Mouse (Mus musculus) heart, embryonic 10.5 days (tissue): Measurements from ENCODE around the gene Gpsm1. TPM values are rescaled to one million over a fixed set of nuclear protein-coding genes. Genes with fewer than 3 reads are reported as not detected.

Experiments
- DNase-seq: peaks from one replicate; pipeline ENCODE4 v3.0.0-alpha.2; 2017; ENCODE audit warnings: low spot score
- H3K27ac ChIP-seq: fragments of 300-500 bp; sonication (generic); 2 replicates; pipeline ENCODE4 v1.5.1; 2016; ENCODE audit warnings: mild to moderate bottlenecking
- H3K27me3 ChIP-seq: fragments of 300-500 bp; sonication (generic); 2 replicates; pipeline ENCODE4 v1.6.1; 2016; ENCODE audit warnings: mild to moderate bottlenecking; ENCODE audit not compliant: poor library complexity, insufficient read depth, severe bottlenecking
- H3K36me3 ChIP-seq: fragments of 300-500 bp; sonication (generic); 2 replicates; pipeline ENCODE4 v1.6.1; 2016; ENCODE audit warnings: mild to moderate bottlenecking, moderate library complexity
- H3K4me1 ChIP-seq: fragments of 300-500 bp; sonication (generic); 2 replicates; pipeline ENCODE4 v1.6.1; 2016; ENCODE audit warnings: mild to moderate bottlenecking
- H3K4me3 ChIP-seq: fragments of 300-500 bp; sonication (generic); 2 replicates; pipeline ENCODE4 v1.5.1; 2016; ENCODE audit warnings: mild to moderate bottlenecking, moderate library complexity
- H3K9me3 ChIP-seq: fragments of 300-500 bp; sonication (generic); 2 replicates; pipeline ENCODE4 v1.6.1; 2016; ENCODE audit warnings: mild to moderate bottlenecking, moderate library complexity
- WGBS: fragments of 180-500 bp; shearing (Covaris S2); methylation state at CpG from one replicate; pipeline ENCODE4 v1.1.7; 2016; 5-methylcytosine and 5-hydroxymethylcytosine counted together
- polyA plus RNA-seq: library from polyadenylated mRNA; unstranded; fragments of >200 nt; fragmentation: Nextera tagmentation; extraction: Ambion mirVana; gene quantifications from 2 replicates; pipeline ENCODE4 v1.2.1, GENCODE M21; 2016

Gpsm1 gene
- polyA plus RNA-seq, 1 experiment from 2014 or later: 53.9 TPM

DNA sequence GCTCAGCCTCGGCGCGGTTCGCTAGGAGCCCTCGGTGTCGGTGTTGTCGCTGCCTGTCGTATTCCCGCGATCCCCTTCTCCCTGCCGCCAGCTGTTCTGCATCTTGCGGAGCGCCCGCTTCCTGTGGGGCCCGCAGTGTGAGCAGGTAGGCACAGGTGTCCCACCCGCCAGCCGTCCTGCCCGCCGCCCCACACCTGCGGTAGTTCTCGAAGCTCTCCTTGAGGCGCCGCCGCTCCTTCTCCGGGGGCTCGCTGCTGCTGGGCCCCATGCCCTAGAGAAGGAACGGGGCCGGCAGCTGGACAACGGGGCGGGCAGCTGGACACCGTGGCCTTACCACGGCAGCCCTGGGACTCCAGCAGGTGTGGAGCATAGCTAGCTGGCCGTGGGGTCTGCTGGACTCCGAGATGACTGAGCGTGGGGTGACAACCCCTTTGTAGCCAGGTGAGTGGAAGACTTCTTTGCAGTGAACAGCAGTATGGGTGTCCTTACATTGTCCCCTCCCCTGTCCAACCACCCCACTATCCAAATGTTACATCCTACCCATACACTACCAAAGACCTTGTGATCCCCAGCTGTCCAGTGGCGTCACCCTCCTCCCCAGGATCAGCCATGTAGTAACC is 37.1 kb downstream of the Gpsm1 start:
- Histone ChIP-seq H3K4me3 (peak overlapping the region; percentile 86), H3K36me3 (peaks cover 31% of the 10 kb centered on the region), H3K4me1 (peaks cover 31% of the 10 kb centered on the region), H3K9me3 (no peaks in the 10 kb centered on the region), H3K27me3 (peaks cover 3% of the 10 kb centered on the region), H3K27ac (peak overlapping the region; percentile 97)
- 4% methylated on average over 36 of the region's 36 CpGs for WGBS
- no peak for DNase-seq

DNA sequence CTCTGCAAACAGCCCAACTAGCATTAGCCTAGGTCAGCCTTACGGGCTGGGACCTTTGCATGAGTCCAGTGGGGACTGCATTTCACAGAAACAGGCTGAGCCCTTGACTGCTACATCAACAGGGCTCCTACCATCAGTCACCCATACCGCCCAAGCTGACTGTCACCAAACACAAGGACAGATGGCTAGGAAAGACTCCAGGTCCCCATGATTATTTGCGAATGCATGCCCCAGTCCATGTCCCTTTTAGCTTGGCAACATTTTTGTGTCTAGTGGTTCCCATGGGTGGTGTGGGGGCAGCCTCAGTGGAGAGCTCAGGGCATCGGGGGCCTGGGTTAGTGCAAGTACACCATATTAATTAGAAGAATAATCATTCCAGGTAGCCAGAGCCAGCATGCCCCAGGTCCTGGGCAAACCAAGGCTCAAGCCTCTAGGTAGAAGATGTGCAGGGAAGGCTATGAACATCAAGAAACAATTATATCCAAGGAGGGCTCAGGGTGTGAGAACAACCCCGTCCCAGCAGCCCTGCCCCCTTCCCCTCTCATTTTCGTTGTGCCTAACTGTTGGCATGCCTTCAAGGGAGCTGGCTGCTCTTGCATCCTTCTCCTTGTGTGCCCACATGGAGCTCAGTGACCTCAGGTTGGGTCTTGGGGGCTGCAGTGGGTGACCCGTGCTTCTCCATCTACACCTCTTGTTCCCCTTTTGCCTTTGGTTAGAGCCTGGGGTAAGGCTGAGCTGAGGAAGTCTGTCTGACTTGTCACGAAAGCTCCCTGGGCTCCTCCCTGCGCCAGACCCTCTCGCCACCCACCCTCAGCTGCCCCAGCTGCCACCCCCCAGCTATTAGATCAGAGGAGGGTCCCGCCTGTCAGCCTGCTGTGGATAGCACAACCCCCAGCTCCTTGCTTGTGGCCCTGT is 38.0 kb downstream of the Gpsm1 start:
- Histone ChIP-seq H3K27ac (peak overlapping the region; percentile 97; the same call in 1 of the 2 replicates), H3K27me3 (peaks cover 4% of the 10 kb centered on the region), H3K4me1 (peaks cover 32% of the 10 kb centered on the region), H3K4me3 (peak overlapping the region; percentile 86), H3K36me3 (peaks cover 22% of the 10 kb centered on the region), H3K9me3 (no peaks in the 10 kb centered on the region)
- WGBS: 84% methylated on average over 11 of the region's 11 CpGs
- no peak for DNase-seq

DNA sequence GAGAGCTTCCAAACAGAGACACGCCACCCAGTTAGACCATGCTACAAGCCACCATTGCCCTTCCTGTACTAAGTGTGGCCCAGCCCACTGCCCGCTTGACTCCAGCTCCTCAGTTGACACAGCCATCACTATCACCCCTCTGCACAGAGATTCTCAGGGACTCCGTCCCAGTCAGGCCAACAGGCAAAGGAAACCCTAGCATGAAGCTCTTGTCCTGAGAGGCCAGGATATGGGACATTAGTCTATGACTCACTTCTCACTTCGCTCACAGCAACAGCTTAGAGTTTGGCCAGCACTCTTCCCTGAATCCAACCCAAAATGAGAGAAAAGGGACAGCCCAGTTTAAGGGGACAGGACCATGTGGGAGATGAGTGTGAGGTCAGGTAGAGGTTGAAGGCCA is 39.1 kb downstream of the Gpsm1 start:
- Histone ChIP-seq H3K36me3 (peaks cover 11% of the 10 kb centered on the region), H3K27me3 (peaks cover 4% of the 10 kb centered on the region), H3K4me3 (no peak overlapping the region), H3K27ac (no peak overlapping the region), H3K9me3 (no peaks in the 10 kb centered on the region), H3K4me1 (peaks cover 30% of the 10 kb centered on the region)
- 81% methylated on average over 4 of the region's 4 CpGs for WGBS
- DNase-seq: no peak

DNA sequence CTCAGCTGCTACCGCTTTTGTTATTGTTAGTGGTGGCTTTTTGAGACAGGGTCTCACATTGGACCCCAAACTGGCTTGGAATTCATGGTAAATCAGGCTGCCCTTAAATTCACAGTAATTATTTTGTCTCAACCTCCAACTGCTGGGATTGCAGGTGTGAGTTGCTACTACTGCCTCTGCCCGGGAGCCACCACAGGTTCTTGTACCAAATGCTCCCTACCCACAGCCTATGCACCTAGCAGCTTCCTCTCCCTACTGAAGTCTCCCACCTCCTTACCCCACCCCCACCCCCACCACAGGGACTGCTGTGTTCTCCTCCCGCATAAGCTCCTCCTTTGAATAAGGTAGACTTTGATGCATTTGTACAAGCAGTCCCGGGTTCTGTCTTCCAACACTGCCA is 40.9 kb downstream of the Gpsm1 start:
- Histone ChIP-seq H3K27ac (no peak overlapping the region), H3K36me3 (no peaks in the 10 kb centered on the region), H3K4me1 (peaks cover 24% of the 10 kb centered on the region), H3K27me3 (peaks cover 4% of the 10 kb centered on the region), H3K9me3 (no peaks in the 10 kb centered on the region), H3K4me3 (no peak overlapping the region)
- no peak for DNase-seq
- WGBS: 68% methylated on average over 4 of the region's 4 CpGs

DNA sequence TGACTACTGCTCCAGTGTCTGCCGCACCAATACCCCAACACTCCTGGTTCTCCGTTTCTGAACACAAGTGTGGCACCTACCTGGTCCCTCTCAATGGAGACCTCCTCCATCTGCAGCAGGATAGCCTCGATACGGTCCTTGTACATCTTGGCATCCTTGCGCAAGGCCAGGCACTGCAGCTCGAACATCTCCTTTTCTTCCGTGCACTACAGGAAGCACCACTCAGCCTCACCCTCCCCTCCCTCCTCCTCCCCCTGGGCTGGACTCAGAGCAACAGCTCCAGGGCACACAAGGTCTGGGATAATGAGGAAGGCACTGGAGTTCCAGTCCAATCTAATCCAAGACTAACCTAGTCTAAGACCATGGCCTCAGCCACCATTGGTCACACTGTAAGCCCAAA is 41.4 kb downstream of the Gpsm1 start:
- no peak for DNase-seq
- WGBS: 73% methylated on average over 7 of the region's 7 CpGs
- Histone ChIP-seq H3K27me3 (peaks cover 4% of the 10 kb centered on the region), H3K9me3 (no peaks in the 10 kb centered on the region), H3K4me1 (peaks cover 23% of the 10 kb centered on the region), H3K27ac (no peak overlapping the region), H3K36me3 (no peaks in the 10 kb centered on the region), H3K4me3 (no peak overlapping the region)

DNA sequence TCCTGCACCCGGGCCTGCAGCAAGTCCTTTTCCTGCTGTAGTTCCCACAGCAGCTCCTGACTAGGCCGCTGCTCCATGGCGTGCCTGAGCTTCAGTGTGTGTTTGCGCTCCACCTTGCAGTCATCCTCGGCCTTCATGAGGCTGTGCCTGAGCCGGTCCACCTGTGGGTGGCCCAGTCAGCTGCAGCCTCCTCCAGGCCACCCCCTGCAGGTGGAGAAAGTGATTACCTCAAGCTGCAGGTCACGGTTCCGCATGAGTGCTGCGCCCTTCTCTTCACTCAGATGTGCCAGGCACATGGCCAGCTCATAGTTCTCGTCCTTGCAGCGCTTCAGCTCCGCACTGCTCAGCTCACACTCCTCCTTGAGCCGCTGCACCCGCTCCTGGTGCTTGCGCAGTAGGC is 42.2 kb downstream of the Gpsm1 start:
- DNase-seq: no peak
- H3K4me3 ChIP-seq: no peak overlapping the region
- peaks cover 20% of the 10 kb centered on the region for H3K4me1 ChIP-seq
- H3K27me3 ChIP-seq: peaks cover 4% of the 10 kb centered on the region
- WGBS: 50% methylated on average over 15 of the region's 15 CpGs
- H3K9me3 ChIP-seq: no peaks in the 10 kb centered on the region
- no peaks in the 10 kb centered on the region for H3K36me3 ChIP-seq
- H3K27ac ChIP-seq: no peak overlapping the region

DNA sequence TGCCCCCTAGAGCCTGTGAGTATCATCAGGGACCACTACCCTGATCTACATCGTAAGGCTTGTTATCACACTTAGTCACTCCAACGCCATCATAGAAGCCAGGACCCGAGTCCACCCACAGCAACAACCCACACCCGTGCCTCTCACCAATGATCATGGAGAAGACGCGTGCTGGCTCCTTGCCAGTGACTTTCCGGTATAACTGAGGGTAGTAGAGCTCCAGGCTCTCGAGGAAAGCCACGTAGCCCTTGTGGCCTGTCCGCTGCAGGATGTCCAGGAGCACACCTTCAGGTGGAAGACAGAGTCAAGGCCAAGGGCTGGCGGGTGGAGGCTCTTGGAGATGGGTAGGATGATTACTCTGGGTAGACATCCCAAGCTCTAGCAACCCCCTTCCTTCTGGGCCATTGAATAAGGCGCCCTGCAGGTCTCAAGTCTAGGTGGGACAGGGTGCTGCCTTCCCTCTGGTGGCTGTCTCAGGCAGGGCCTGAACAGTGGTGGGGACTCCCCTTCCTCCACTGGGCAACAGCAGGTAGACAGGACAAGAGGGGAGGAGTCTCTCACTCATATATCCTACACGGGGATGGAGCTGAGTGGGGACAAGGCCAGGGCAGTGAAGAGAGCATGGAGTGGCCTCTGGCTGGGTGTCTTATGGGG is 43.5 kb downstream of the Gpsm1 start:
- H3K27ac ChIP-seq: no peak overlapping the region
- no peaks in the 10 kb centered on the region for H3K9me3 ChIP-seq
- H3K27me3 ChIP-seq: peaks cover 4% of the 10 kb centered on the region
- no peak for DNase-seq
- H3K36me3 ChIP-seq: peaks cover 12% of the 10 kb centered on the region
- no peak overlapping the region for H3K4me3 ChIP-seq
- H3K4me1 ChIP-seq: peaks cover 15% of the 10 kb centered on the region; the same call in 1 of the 2 replicates
- WGBS: 83% methylated on average over 13 of the region's 13 CpGs

DNA sequence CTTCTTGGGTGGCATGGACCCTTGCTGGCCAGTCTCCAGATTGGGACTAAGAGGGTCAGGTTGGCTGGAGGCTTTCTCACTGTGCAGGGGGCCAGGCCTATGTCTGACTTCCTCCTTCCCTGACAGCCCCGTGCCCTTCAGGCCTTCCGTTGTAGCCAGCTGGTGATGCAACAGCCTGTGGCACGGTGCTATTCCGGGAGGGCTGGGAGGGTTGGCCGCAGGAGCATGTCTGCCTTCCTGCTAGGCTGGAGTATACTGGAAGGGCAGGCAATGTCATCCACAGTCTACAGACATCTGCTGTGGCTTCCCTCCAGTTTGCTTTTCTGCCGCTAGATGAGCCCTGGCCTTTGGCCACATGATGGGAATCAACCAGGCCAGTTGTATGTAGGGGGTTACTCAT is 44.7 kb downstream of the Gpsm1 start:
- no peak overlapping the region for H3K27ac ChIP-seq
- H3K4me1 ChIP-seq: peaks cover 21% of the 10 kb centered on the region
- H3K9me3 ChIP-seq: no peaks in the 10 kb centered on the region
- H3K27me3 ChIP-seq: peaks cover 4% of the 10 kb centered on the region
- peaks cover 23% of the 10 kb centered on the region for H3K36me3 ChIP-seq
- DNase-seq: no peak
- no peak overlapping the region for H3K4me3 ChIP-seq
- 75% methylated on average over 6 of the region's 6 CpGs for WGBS

DNA sequence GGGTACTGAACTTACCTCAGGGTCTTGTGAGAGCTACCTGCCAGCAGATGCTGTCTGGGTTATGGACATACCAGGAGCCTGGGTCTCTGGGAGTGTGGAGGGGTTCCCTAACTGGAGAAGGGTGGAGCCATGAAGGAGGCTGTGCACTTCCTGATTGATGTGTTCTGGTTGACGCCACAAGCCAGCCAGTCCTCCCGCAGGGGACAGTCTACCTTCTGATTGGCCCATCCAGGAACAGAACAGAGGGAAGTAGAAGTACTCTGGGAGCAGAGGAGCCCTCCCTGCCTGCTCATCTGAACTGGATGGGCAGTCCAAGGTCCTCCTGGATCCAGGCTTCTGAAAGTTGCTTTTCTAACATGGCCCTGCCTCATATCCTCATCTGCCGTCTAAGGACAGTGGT is 45.5 kb downstream of the Gpsm1 start, which contains the start of gene Card9:
Gene Card9, minus strand, starts transcription at position 147 of the 400 bp plus-strand sequence.
- DNase-seq: no peak
- Histone ChIP-seq H3K4me3 (no peak within 1 kb of the TSS), H3K27ac (no peak within 1 kb of the TSS), H3K9me3 (no peaks in the 10 kb centered on the region), H3K27me3 (peaks cover 4% of the 10 kb centered on the region), H3K36me3 (peaks cover 31% of the 10 kb centered on the region), H3K4me1 (peaks cover 21% of the 10 kb centered on the region)
- WGBS: 49% methylated on average over 3 of the region's 3 CpGs

DNA sequence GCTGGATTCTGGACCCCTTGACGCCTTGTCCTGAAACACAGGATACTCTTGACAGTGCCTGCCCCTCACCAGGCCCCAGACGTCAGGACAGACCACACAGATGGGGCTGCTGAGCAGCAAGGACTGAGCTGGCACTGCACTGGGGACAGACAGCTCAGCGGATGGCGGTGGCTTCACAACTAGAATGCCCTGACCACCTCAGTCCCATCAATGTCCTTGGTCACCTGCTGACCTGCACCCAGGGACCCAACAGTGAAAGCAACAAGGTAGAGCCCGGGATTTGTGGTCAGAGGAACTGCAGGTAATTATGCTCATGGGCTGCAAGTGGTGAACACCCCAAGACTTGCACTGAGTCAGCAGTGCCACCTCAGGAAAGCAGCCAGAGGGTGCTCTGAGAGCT is 47.7 kb downstream of the Gpsm1 start:
- Histone ChIP-seq H3K4me3 (no peak overlapping the region), H3K9me3 (no peaks in the 10 kb centered on the region), H3K27ac (no peak overlapping the region), H3K4me1 (peaks cover 15% of the 10 kb centered on the region), H3K36me3 (peaks cover 53% of the 10 kb centered on the region), H3K27me3 (no peaks in the 10 kb centered on the region)
- 79% methylated on average over 5 of the region's 5 CpGs for WGBS
- DNase-seq: no peak

DNA sequence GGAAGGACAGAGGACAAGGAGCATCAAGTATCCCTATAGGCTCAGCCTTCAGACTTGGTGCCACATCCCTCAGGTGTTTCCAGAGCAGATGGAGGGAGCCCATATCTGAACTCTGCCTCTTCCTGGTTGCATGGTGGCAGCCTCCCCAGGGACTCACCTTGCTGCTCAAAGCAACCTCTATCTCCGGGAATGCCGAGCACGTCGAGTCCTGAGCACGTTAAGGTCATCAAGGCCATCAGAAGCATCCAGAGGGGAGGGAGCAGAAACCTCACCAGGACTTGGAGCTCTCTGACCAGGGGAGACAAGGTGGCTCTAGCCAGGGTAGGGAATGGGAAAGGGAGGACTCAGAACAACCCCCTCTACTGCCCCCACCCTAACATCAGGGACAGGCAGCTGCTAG is 48.2 kb downstream of the Gpsm1 start:
- H3K36me3 ChIP-seq: peaks cover 58% of the 10 kb centered on the region
- H3K27me3 ChIP-seq: no peaks in the 10 kb centered on the region
- no peak overlapping the region for H3K27ac ChIP-seq
- H3K4me1 ChIP-seq: peaks cover 15% of the 10 kb centered on the region
- no peaks in the 10 kb centered on the region for H3K9me3 ChIP-seq
- H3K4me3 ChIP-seq: no peak overlapping the region
- no peak for DNase-seq
- WGBS: 67% methylated on average over 5 of the region's 5 CpGs

DNA sequence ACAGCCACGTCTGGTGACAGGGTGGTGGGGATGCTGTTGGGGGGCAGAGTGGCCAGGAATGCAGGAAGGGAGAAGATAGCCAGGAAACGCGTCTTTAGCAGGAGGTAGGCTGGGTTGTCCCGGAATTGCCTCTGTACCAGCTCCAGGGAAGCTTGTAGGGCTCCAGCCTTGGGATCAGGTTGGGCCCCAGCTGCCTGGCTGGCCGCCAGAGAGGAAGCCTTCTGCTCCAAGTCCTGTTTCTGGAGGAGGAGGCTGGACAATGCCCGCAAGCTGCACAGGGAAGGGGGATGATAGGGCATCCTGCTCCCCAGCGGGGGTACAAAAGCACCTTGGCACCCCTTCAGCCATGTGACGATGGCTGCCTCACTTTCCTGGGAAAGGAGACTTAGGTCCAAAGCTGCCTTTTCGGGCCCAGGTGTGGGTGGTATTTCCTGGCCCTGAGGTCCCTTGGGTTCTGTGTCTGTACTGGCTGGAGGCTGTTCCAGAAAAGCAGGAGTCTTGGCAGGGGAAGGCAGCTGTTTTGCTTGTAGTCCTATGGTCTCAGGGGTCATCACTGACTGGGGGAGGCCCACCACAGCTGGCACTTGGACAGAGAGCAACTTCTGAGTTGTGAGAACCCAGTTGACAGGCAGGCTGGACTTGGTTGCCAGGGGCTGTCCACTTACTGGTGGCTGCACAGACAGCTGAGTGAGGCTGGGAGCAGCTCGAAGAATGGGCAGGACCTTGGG is 49.6 kb downstream of the Gpsm1 start:
- Histone ChIP-seq H3K27ac (no peak overlapping the region), H3K4me3 (no peak overlapping the region), H3K9me3 (no peaks in the 10 kb centered on the region), H3K27me3 (no peaks in the 10 kb centered on the region), H3K36me3 (peaks cover 73% of the 10 kb centered on the region), H3K4me1 (peaks cover 11% of the 10 kb centered on the region)
- DNase-seq: no peak
- WGBS: 82% methylated on average over 10 of the region's 10 CpGs
